7 mouse cellular contexts compared by ENCODE assay signal in genomic region chr9:96961006-96961405, GRCm38 (mm10). TPM values are rescaled to one million over a fixed set of nuclear protein-coding genes. Genes with fewer than 3 reads are reported as not detected.
DNase-seq lines count a peak whose midpoint lies in the region; ATAC-seq and TF ChIP-seq lines count a peak whose summit lies in the region.

No protein-coding gene starts in this region.

- no peak for ATAC-seq in kidney, embryonic 14.5 days (ENCODE audit: low FRiP score, low TSS enrichment)

- H3K27me3 ChIP-seq in kidney, adult 2 months (replicated peaks; ENCODE audit: control insufficient read depth, insufficient read depth, low read length) = no peaks in the 10 kb centered on the region
- H3K27me3 ChIP-seq in kidney, embryonic 14.5 days (ENCODE audit: control insufficient read depth, insufficient read depth, low read length) = no peaks in the 10 kb centered on the region

- TF ChIP-seq CTCF in kidney, adult 2 months (conservative IDR thresholded peaks at IDR 0.05; ENCODE audit: insufficient read depth, insufficient read length, low read depth, low read length) = peak; percentile 76

- no peak overlapping the region for H3K4me3 ChIP-seq in kidney, adult 2 months (ENCODE audit: insufficient read depth, low read depth, low read length)
- H3K4me3 ChIP-seq in kidney, embryonic 14.5 days (ENCODE audit: low read length) = no peak overlapping the region

- no peak overlapping the region for H3K9ac ChIP-seq in kidney, embryonic 14.5 days (ENCODE audit: low read depth, low read length)

- no peaks in the 10 kb centered on the region for H3K9me3 ChIP-seq in kidney, embryonic 14.5 days (ENCODE audit: control insufficient read depth, low read length)

- H3K27ac ChIP-seq in kidney, adult 2 months (ENCODE audit: insufficient read depth, low read depth, low read length) = no peak overlapping the region
- no peak overlapping the region for H3K27ac ChIP-seq in kidney, embryonic 14.5 days (ENCODE audit: low read depth, low read length)

- no peaks in the 10 kb centered on the region for H3K36me3 ChIP-seq in kidney, adult 2 months (ENCODE audit: control insufficient read depth, insufficient read depth, low read length)
- H3K36me3 ChIP-seq in kidney, embryonic 14.5 days (ENCODE audit: control insufficient read depth, insufficient read depth, low read length) = no peaks in the 10 kb centered on the region

- no peak for TF ChIP-seq POLR2A in kidney, adult 2 months (IDR thresholded peaks at IDR 0.05; ENCODE audit: low read depth, low read length)

- peak; percentile 67 for DNase-seq in kidney, adult 2 months
- DNase-seq in CD4-positive, CD25-positive, alpha-beta regulatory T cell, adult 2 months (ENCODE audit: low read depth, low spot score) = peak; percentile 56
- peak; percentile 41 for DNase-seq in MN1 (ENCODE audit: low spot score)
- peak; percentile 74 for DNase-seq in kidney, adult 9 months
- peak; percentile 23 for DNase-seq in lung, postnatal 36 days
- DNase-seq in spleen, postnatal 36 days (ENCODE audit: low spot score in 2 of 2) = no peak

- peaks cover 52% of the 10 kb centered on the region for H3K4me1 ChIP-seq in kidney, adult 2 months (ENCODE audit: control insufficient read depth, insufficient read depth, low read length)
- peaks cover 52% of the 10 kb centered on the region for H3K4me1 ChIP-seq in kidney, embryonic 14.5 days (ENCODE audit: control insufficient read depth, insufficient read depth, low read length)

- 47% methylated on average over 7 of the region's 7 CpGs for WGBS in kidney, adult 2 months
- WGBS in kidney, embryonic 14.5 days = 66% methylated on average over 7 of the region's 7 CpGs

- H3K4me2 ChIP-seq in kidney, embryonic 14.5 days (replicated peaks; ENCODE audit: low read depth, low read length) = no peak overlapping the region

RNA-seq across cellular contexts. Expression of gene Spsb4, which starts 57.6 kb away (rescaled TPM):
- 61.5 and 62.5 TPM in 2 replicates for polyA plus RNA-seq in kidney, adult 2 months (2012; rRNA removed)
- polyA plus RNA-seq in kidney, embryonic 14.5 days (2014; fragmentation: Nextera tagmentation; extraction: Ambion mirVana) = 42.0 and 55.6 TPM in 2 replicates

Comparison
In these comparisons a context has a peak if more than half of its experiments do, and no peak if none do; other contexts are left out.
1. DNase-seq: peak in kidney, adult 2 months (single experiment), CD4-positive, CD25-positive, alpha-beta regulatory T cell, adult 2 months (single experiment), MN1 (single experiment), kidney, adult 9 months (single experiment) and lung, postnatal 36 days (single experiment); none in spleen, postnatal 36 days (0 of 2).